Comparison of ENCODE assay signal across 8 mouse cellular contexts in the genomic region with DNA sequence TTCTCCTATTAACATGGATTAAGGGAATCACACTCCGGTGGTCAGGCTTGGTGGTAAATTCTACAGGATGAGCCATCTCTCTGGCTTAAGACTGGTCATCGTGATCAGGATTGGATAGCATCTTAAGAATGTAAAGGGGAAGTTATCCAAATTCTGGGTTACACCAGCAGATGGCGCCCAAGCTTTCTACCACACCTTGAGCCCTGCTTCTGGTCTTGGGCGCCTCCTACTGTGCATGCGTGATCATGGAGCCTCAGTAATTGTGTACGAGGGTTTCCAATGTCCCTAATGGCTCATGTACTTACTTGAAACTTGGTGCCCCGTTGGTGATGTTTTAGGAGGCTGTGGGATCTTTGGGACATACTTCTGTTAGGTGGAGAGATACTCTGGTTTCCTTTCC. TPM values are rescaled to one million over a fixed set of nuclear protein-coding genes. Genes with fewer than 3 reads are reported as not detected.
DNase-seq lines count a peak whose midpoint lies in the region; ATAC-seq and TF ChIP-seq lines count a peak whose summit lies in the region.

No protein-coding gene starts in this region.

- intact Hi-C loops in left cerebral cortex, adult 2 months (cut with DNase I), result loop anchor here (1.0 kb wide), 1 partner anchor 24 kb away; no protein-coding TSS in a partner anchor

- no peak overlapping the region for H3K27ac ChIP-seq in left cerebral cortex, adult 2 months

- ATAC-seq in megakaryocyte progenitor cell, adult 5-6 weeks (replicated peaks; ENCODE audit: poor library complexity), result peak; percentile 83

- H3K4me3 ChIP-seq in left cerebral cortex, adult 2 months, result no peak overlapping the region

- DNase-seq in T-cell, adult 2 months (ENCODE audit: low spot score), result peak; percentile 82
- DNase-seq in cerebellum, postnatal 10 days, result peak; percentile 91 to 93
- DNase-seq in frontal cortex, postnatal 25 days (ENCODE audit: low spot score in 2 of 2), result peak; percentile 87 to 88
- peak; percentile 86 for DNase-seq in hindlimb bud, embryonic 11.5 days (ENCODE audit: extremely low spot score, low read depth, low spot score)
- peak; percentile 78 to 87 for DNase-seq in left cerebral cortex, adult 2 months (ENCODE audit: extremely low spot score in 1 of 2, low spot score in 2 of 2)
- DNase-seq in skeletal muscle tissue, adult 2 months (ENCODE audit: low read depth, low spot score), result peak; percentile 82
- DNase-seq in yolk sac, embryonic 10.5 days (ENCODE audit: low spot score), result peak; percentile 80

- peak; percentile 96 for TF ChIP-seq CTCF in left cerebral cortex, adult 2 months (IDR thresholded peaks at IDR 0.05)

RNA-seq across cellular contexts. Expression of a gene that starts 20.1 kb away (rescaled TPM):
- 10 to 100 TPM; 17.4 to 20.4 TPM for total RNA-seq in left cerebral cortex, adult 2 months (2021)
- total RNA-seq in megakaryocyte progenitor cell, adult 5-6 weeks (2015), result 43.1 and 45.0 TPM in 2 replicates
- total RNA-seq in megakaryocyte progenitor cell, adult 5-6 weeks (2017), result 36.3 and 46.6 TPM in 2 replicates

RNA-seq across cellular contexts. Expression of a gene that starts 23.7 kb away (rescaled TPM):
- 10 to 100 TPM; 93.9 to 94.5 TPM for total RNA-seq in left cerebral cortex, adult 2 months (2021)
- total RNA-seq in megakaryocyte progenitor cell, adult 5-6 weeks (2015), result 14.0 and 16.5 TPM in 2 replicates
- total RNA-seq in megakaryocyte progenitor cell, adult 5-6 weeks (2017), result 11.8 and 18.1 TPM in 2 replicates

Comparison
In these comparisons a context has a peak if more than half of its experiments do, and no peak if none do; other contexts are left out.
1. RNA of a gene that starts 23.7 kb away (total RNA-seq): 93.9 to 94.5 TPM in left cerebral cortex, adult 2 months; 11.8 to 18.1 TPM in megakaryocyte progenitor cell, adult 5-6 weeks; every median in the first group is over 4 times any median in the second.
2. Peak in every context shown above with its lines, with median percentiles within 50 percentile points of each other: DNase-seq.